Mouse (Mus musculus): ENCODE results near the gene Btbd9.

Gene Btbd9

GRCm38 (mm10) chr17:30391220-30391619, 185.1 kb downstream of the Btbd9 start:
- DNase-seq (ENCODE audit: low spot score) = no peak

- DNase-seq (ENCODE audit: low spot score) = no peak
Measured at GRCm38 (mm10) chr17:30389686-30390085, 186.6 kb downstream of the Btbd9 start.

GRCm38 (mm10) chr17:30388817-30389216, 187.5 kb downstream of the Btbd9 start:
- no peak for DNase-seq (ENCODE audit: low spot score)

- DNase-seq (ENCODE audit: low spot score) = no peak
Measured at GRCm38 (mm10) chr17:30388391-30388790, 187.9 kb downstream of the Btbd9 start.

GRCm38 (mm10) chr17:30386241-30386640, 190.0 kb downstream of the Btbd9 start:
- DNase-seq (ENCODE audit: low spot score) = no peak

GRCm38 (mm10) chr17:30383649-30384048, 192.6 kb downstream of the Btbd9 start:
- no peak for DNase-seq (ENCODE audit: low spot score)

GRCm38 (mm10) chr17:30378221-30379010, 197.9 kb downstream of the Btbd9 start:
- DNase-seq (ENCODE audit: low spot score) = no peak

- DNase-seq (ENCODE audit: low spot score) = no peak
Measured at GRCm38 (mm10) chr17:30377754-30378153, 198.5 kb downstream of the Btbd9 start.

GRCm38 (mm10) chr17:30375107-30375506, 201.2 kb downstream of the Btbd9 start:
- no peak for DNase-seq (ENCODE audit: low spot score)

GRCm38 (mm10) chr17:30368559-30368958, 207.7 kb downstream of the Btbd9 start:
- no peak for DNase-seq (ENCODE audit: low spot score)

- DNase-seq (ENCODE audit: low spot score) = no peak
Measured at GRCm38 (mm10) chr17:30364701-30365100, 211.6 kb downstream of the Btbd9 start.

- DNase-seq (ENCODE audit: low spot score) = peak; percentile 49
Measured at GRCm38 (mm10) chr17:30363365-30363764, 212.9 kb downstream of the Btbd9 start.

- DNase-seq (ENCODE audit: low spot score) = no peak
Measured at GRCm38 (mm10) chr17:30360654-30361053, 215.6 kb downstream of the Btbd9 start.

- DNase-seq (ENCODE audit: low spot score) = no peak
Measured at GRCm38 (mm10) chr17:30359392-30359791, 216.9 kb downstream of the Btbd9 start.

- DNase-seq (ENCODE audit: low spot score) = no peak
Measured at GRCm38 (mm10) chr17:30355431-30355830, 220.9 kb downstream of the Btbd9 start.

GRCm38 (mm10) chr17:30354381-30354780, 221.9 kb downstream of the Btbd9 start:
- no peak for DNase-seq (ENCODE audit: low spot score)

GRCm38 (mm10) chr17:30348031-30348430, 228.3 kb downstream of the Btbd9 start:
- no peak for DNase-seq (ENCODE audit: low spot score)

GRCm38 (mm10) chr17:30347101-30347613, 229.1 kb downstream of the Btbd9 start:
- no peak for DNase-seq (ENCODE audit: low spot score)

- DNase-seq (ENCODE audit: low spot score) = no peak
Measured at GRCm38 (mm10) chr17:30345008-30345407, 231.3 kb downstream of the Btbd9 start.

- no peak for DNase-seq (ENCODE audit: low spot score)
Measured at GRCm38 (mm10) chr17:30343701-30344473, 232.4 kb downstream of the Btbd9 start.

- DNase-seq (ENCODE audit: low spot score) = no peak
Measured at GRCm38 (mm10) chr17:30341556-30341955, 234.7 kb downstream of the Btbd9 start.

- no peak for DNase-seq (ENCODE audit: low spot score)
Measured at GRCm38 (mm10) chr17:30340495-30341126, 235.7 kb downstream of the Btbd9 start.

- no peak for DNase-seq (ENCODE audit: low spot score)
Measured at GRCm38 (mm10) chr17:30339317-30339716, 237.0 kb downstream of the Btbd9 start.

Data from T-cell, adult 2 months (primary cell).